Mouse (Mus musculus) cerebellum, postnatal 36 days (tissue): ENCODE measurements around the gene Snrnp35.

Experiments used
- DNase-seq, 2 experiments: peaks; one replicate each; pipeline ENCODE4 v3.0.0; 2021 to 2022; ENCODE audit warnings: mixed read lengths in 2 of 2

Snrnp35 gene

GRCm38 (mm10) chr5:124540383-124540786 lies 57.5 kb downstream of the Snrnp35 start, which contains the start of gene Tmed2:
TSS of gene Tmed2 (plus strand) at chr5:124540695.
- peak; percentile 97 to 98 for DNase-seq
